Mouse (Mus musculus) kidney, adult 9 months (tissue): Measurements from ENCODE around the gene Fuca1.
"Not testable (repeated sequence)": the region's sequence is repeated elsewhere in the genome, so short reads cannot be mapped to it uniquely, and the experiment has no call there.

Source experiments
- DNase-seq: peaks from one replicate; pipeline ENCODE4 v3.0.0; 2022

Fuca1 gene

DNA sequence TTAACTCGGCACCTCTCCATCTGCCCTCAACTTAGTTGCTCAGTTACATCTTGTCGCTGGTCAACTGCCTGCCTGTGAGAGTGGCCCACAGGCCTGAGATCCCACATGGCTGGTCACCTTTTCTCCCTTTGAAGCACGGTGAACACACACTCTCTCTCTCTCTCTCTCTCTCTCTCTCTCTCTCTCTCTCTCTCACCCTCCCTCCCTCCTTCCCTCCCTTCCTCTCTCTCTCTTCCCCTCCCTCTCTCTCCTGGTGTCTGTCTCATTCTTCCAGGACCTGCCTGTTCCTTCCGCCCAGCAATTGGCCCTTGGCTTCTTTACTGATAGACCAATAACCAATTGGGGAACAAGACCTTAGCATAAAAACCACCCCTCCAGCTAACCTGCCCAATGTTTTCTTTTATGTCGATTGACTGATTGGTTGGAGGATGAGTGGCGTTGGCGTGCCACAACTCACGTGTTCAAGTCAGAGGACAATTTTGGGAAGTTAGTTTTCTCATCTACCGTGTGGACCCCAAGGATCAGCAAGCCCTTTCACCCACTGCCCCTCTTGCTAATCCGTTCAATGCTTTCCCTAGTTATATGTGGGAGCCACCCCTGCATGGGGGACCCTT is 5.8 kb downstream of the Fuca1 start:
- DNase-seq: no peak

DNA sequence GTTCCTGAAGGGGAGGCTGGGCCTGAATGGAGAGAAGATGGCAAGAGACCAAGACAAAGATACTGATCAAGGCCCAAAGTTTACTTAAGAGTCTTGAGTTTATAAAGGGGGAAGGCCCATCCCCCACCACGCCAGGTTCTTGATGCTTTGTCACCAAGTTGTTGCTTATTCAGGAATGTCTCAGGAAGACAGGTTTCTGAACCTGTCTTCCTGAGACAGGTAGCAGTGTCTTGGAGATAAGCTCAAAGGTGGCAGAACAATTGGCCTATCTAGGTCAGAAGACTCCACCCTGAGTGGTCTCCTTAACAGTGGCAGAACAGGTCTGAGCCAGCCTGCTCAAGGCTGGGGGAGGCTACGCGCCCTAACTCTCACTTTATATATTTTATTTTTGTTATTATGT is 6.3 kb downstream of the Fuca1 start:
- no peak for DNase-seq

DNA sequence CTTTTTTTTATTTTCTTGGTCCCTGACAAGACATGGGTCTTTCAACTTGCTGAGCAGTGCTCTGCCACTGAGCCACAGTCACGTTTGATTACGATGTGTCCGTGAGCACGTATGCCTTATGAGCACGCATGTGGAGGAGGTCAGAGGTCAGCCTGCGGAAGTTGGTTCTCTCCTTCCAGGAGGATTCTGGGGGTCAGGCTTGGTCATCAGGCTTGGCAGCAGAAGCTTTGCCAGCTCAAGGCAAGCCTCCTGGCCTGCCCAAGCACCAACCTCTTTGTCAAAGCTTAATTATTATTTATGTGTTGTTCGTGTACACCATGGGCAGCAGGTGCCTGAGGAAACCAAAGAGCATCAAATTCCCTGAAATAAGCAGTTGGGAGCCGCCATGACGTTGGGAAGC is 7.8 kb downstream of the Fuca1 start:
- peak; percentile 59 for DNase-seq

DNA sequence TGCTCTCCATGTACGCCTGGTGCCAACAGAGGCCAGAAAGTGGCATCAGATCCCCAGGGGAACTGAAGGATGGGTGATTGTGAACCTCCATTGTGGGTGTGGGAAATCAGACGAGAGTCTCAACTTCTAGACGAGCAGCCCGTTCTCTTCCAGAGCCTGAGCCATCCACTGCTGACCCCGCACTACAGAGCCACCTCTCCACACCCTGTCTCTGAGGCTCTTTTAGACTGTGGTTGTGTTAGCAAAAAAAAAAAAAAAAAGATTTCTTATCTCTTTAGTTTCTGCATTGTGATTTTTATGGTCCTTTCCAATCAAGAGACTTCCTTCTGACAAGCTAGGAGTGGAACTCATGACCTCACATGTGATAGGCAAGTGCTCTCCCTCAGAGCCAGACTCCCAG is 8.9 kb downstream of the Fuca1 start:
- DNase-seq: no peak

DNA sequence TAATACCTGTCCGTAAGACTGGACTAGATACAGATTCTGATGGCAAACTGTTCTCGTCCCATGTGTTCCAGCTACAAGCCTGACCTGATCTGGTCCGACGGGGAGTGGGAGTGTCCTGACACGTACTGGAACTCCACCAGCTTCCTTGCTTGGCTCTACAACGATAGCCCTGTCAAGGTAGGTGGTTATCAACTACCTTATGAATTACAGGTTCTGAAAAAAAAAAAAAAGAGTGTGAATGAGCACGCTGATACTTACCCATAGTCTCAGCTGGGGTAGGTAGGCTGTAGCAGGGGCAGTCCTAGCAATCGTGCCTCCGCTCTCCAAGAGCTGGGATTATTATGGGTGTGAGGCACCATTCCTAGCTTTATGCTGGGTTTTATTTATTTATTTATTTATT is 9.3 kb downstream of the Fuca1 start:
- DNase-seq: no peak

DNA sequence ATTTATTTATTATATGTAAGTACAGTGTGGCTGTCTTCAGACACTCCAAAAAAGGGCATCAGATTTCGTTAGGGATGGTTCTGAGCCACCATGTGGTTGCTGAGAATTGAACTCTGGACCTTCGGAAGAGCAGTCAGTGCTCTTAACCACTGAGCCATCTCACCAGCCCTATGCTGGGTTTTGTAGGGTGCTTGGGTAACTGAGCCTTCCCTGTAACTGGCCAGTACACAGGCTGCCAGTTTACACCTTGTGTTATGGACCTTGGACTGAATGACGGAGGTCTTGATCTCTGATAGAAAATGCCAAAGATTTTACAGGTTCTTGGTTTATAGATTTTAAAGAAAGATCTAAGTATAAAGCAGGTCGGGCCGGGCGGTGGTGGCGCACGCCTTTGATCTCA is 9.7 kb downstream of the Fuca1 start:
- peak; percentile 63 for DNase-seq

DNA sequence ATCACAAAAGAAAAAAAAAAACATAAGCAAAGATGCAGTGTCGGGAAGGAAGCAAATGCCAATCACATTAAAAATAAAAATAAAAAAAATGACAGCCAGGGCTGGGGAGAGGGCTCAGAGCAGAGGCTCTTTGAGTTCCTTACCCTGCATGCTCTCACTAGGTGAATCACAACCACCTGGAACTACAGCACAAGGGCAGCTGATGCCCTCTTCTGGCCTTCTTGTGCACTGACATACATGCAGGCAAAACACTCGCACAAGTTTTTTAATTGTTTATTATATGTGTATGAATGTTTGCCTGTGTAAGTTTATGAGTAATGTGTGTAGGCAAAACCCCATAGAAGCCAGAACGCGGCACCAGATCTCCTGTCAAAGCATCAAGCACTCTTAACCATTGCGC is 11.3 kb downstream of the Fuca1 start:
- peak; percentile 54 for DNase-seq

DNA sequence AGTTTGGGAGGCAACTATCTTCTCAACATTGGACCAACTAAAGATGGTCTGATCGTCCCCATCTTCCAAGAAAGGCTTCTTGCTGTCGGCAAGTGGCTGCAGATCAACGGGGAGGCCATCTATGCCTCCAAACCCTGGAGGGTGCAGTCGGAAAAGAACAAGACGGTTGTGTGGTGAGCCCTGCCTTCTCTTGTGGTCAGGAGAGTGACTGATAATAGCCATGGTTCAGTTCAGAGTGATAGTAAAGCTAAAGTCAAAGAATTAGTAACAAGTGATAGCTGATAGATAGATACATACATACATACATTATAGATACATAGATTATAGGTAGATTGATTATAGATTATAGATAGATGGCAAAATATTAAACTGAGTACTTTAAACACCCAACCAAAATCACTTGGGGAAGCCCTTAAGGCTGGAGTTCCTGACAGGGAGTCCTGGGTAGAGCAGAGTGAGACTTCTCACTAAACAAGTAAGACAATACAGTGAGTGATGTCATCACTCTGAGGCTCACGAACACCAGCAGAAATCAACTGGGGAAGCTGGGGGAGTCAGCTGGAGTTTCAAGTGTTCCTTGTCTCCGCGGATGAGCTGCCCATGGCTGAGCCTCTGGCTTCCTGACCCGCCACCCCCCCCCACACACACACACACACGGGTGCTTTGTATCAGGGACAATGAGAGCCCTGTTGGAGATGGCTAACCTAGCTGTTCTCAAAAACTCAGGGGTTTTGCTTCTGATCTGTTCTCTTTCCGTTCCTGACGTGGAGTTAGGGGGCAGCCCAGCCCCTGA is 14.4 kb downstream of the Fuca1 start:
- DNase-seq: no peak

DNA sequence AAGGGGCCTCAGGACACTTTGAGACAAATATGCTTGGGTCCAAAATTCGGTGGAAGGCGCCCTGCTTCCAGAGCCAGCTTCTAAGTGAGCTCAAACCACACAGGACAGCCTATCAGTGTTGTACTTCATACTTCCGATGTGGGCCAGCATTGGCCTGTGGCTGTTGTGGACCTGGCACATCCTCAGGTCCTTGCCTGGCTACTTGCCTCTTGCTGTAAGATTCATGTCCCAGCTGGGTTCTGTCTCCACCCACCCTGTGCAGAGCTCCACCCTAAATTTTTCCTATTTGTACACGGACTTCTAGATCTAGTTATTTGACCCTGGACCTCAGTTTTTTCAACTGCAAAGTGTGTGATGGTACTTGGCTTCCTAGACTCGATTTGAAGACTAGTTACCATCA is 15.0 kb downstream of the Fuca1 start:
- no peak for DNase-seq

DNA sequence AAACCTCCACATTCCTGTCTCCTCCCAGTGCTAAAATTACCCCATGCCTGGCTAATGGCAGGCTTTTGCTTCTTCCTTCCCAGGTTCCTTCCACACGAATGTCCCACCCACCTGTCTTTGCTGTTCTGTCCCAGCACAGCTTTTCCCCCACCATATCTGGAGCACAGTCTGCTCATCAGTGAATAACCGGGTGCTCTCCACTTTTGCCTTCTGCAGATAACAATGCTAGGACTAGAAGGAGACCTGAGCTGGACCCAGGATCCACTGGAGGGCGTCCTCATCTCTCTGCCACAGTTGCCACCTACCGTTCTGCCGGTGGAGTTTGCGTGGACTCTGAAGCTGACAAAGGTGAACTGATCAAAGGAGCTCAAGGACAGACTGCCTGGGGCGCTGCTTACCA is 18.3 kb downstream of the Fuca1 start:
- DNase-seq: no peak

DNA sequence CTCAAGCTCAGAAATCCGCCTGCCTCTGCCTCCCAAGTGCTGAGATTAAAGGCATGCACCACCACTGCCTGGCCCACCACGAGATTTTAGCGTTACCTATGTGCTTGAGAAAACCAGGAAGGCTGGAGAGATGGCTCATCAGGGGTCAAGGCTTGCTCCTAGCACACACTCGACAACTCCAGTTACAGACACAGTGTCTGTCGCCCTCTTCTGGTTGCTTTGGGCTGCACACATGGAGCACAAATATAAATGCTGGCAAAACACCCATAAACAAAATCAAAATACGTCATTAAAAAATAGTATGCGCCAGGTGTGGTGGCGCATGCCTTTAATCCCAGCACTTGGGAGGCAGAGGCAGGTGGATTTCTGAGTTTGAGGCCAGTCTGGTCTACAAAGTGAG is 20.5 kb downstream of the Fuca1 start:
- not testable (repeated sequence) for DNase-seq

DNA sequence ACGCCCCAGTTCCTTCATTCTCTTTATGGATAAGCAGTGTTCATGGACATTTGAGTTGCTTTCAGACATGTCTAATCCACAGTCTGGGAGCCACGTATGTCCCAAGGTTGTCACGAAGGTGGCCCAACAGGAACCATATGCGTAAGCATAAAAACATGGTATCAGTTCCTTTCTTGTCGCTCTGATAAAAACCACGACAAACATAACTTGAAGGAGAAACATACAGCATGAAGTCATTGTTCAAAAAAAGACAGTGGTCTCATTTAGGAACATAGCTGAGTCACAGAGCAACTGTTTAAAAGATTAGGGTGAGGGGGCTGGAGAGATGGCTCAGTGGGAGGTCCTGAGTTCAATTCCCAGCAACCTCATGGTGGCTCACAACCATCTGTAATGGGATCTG is 21.7 kb downstream of the Fuca1 start:
- no peak for DNase-seq

DNA sequence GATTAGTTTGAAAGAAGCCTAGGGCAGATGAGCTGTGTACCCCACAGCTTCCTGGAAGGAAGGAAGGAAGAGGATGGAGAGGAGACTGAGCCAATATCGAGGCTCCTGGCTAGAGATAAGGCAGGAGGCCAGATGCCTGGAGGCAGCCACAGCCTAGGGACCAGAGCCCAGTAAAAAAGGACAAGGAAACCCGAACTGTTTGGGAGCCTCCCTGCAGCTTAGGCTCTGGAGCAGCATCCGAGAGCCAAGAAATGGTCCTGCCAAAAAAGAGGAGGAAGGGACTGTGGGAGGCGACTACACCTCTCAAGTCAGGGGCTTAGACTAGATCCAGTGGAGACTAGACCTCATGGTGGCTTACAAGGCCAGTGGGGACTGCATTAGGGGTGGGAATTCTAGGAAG is 22.9 kb downstream of the Fuca1 start:
- no peak for DNase-seq

DNA sequence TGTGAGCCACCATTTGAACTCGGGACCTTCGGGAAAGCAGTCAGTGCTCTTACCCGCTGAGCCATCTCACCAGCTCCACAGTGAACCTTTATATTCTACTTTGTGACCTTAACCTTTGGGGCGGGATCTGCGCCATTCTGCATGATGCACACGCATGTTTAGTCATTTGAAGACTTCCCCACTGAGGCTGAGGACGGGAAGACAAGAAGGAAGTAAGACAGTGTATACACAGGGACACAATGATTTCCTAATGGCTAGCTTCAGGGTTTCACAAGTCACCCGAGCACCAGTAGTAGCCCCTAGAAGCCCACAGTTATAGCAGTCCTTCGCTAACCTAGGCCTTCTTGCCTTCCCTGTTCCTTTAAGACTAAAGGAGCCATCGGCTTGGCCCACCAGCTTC is 25.2 kb downstream of the Fuca1 start:
- no peak for DNase-seq

DNA sequence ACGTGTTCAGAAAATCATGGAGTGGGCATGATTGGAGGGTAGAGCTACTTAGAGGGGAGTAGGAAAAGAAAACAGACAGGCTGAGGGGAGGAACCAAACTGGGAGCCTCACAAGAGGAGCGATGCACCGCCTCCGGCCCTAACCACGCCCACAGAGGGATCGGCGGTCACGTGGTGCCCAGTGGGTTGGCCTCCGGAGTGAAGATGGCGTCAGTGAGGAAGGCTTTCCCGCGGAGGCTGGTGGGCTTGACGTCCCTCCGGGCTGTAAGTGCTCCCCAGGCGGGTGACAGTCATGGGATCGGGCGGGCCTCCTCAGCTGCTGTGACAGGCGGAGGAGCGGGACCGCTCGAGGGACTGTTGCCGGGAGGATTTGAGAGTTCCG is 25.7 kb downstream of the Fuca1 start, which contains the start of gene Hmgcl:
Gene Hmgcl, plus strand, starts transcription at position 171 of the 381 bp plus-strand sequence.
- DNase-seq: peak; percentile 97

DNA sequence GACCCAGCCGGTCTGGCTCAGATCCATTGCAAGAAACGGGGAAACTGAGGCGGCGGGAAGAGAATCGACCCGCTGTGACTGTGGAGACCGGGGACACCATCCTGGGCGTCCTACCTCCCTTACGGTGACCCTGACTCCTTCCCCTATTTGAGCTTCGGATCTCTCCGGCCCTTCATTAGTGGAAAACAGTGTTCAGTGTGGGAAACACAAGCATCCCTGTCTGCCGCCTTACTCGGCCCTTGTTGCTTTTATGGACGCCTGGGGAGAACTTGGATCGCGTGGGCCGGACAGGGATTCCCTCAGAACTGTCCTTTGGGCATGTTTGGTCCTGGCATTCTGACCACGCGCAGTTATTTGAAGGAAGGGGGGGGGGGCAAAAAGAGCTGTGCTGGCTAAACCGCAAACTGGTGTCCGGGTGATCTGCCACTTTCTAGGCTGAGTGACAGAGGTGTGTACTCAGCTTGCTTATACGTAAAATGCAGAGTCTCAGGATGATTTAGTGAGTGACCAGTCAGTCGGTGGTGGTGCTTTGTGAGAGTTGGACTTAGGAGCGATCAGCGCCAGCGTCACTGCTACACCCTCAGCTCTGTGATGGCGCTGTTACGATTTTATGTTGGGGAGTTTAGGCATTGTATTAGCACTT is 26.2 kb downstream of the Fuca1 start:
- DNase-seq: no peak

DNA sequence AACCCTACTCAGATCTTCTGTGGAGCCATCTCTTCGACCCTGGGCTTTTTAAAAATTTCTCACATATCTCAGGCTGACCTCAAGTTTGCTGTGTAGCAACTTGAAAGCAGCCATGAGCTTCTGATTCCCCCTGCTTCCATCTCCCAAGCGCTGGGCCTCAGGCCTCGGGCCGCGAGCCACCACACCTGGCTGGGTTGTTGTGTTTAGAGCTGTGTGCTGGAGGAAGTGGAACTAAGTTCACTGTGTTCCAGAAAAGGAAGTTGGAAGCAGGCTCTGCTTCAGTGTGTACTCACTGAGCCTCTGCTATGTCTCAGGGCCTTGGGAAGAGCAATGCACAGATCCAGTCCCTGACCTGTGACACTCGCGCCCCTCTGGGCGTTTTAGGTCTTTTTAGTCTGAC is 27.6 kb downstream of the Fuca1 start:
- no peak for DNase-seq

DNA sequence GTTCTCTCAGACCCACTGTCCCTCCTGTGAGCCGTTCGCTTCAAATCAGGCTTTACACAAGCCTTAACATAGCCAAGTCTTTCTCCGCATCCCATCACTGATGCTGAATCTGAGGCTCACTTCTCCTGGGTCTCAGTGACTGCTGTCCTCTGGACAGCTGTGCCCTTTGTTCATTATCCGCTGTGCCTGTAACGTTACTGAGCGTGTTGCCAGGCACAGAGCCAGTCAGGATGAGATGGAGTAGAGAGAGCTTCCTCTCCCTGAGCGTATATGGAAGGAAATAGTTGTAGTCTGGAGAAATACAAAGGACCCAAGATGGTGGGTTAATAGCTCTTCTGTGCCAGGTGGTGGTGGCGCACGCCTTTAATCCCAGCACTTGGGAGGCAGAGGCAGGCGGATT is 28.9 kb downstream of the Fuca1 start:
- DNase-seq: no peak

DNA sequence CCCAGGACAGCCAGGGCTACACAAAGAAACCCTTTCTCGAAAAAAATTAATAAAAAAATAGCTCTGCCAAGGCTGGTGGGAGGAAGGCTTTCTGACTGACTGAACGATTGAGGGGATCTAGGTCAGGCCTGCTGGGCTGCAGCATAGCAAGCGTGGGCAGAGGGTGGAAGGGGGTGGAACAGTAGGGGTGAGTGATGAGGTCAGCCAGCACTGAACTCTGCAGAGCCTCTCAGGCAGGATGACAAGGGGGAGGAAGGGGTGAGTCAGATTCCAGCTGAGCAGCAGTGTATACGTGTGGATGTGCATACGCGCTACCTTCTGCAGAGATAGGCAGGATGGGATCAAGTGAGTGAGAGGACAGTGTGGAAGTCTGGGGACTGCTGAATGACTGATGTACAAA is 29.4 kb downstream of the Fuca1 start:
- no peak for DNase-seq

DNA sequence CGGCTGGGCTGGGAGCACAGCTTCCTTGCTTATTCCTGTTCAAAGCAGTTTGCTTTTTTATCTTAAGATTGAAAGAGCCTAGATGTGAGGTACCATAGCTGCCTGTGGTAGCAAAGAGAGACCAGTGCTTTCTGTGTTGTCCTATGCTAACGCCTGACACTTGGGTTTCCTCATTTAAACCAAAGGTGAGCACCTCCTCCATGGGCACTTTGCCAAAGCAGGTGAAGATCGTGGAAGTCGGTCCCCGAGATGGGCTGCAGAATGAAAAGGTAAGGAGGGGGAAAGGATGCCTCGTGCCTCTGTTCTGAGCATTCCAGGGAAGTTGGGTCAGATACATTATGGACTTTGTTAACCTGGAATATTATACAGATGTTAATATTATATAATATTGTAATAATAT is 29.8 kb downstream of the Fuca1 start:
- DNase-seq: no peak

DNA sequence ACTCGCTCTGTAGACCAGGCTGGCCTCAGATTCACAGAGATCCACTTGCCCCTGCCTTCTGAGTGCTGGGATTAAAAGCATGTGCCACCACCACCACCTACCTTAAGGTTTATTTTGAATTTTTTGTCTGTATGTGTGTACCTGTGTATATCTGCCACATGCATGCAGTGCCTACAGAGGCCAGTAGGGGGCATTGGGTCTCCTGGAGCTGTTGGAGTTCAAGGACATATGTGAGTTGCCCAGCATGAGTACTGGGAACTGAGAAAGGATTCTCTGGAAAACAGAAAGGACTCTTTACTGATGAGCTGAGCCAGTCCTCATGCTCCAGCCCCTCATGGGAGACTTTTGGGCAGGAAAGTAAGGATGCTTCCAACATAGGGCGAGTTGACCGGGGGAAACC is 31.0 kb downstream of the Fuca1 start:
- no peak for DNase-seq

DNA sequence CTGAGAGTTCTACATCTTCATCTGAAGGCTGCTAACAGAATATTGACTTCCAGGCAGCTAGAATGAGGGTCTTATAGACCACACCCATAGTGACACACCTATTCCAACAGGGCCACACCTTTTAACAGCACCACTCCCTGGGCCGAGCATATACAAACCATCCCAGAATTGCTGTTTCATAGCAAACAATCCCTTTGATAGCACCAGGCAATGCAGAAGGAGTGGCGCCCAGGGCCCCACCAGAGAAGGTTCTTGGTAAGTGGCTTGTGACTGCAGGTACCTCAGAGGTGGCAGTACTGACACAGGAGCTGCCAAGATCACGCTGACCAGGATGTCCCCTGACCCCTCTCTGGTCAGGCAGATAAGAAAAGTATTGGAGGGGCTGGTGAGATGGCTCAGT is 32.6 kb downstream of the Fuca1 start:
- DNase-seq: no peak

DNA sequence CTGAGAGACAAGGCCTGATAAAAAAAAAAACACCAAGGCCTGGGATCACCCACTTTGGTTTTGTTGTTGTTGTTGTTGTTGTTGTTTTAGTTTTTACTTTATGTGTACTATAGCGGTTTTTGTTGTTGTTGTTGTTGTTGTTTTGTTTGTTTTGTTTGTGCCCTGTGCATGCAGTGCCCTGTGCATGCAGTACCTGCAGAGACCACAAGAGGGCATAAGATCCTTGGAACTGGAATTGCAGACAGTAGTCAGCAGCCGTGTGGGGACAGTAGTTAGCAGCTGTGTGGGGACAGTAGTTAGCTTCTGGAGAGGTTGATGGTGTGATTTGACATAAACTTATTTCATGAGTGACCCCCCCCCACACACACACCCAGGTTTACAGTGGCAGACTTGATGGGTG is 33.7 kb downstream of the Fuca1 start:
- peak; percentile 82 for DNase-seq

DNA sequence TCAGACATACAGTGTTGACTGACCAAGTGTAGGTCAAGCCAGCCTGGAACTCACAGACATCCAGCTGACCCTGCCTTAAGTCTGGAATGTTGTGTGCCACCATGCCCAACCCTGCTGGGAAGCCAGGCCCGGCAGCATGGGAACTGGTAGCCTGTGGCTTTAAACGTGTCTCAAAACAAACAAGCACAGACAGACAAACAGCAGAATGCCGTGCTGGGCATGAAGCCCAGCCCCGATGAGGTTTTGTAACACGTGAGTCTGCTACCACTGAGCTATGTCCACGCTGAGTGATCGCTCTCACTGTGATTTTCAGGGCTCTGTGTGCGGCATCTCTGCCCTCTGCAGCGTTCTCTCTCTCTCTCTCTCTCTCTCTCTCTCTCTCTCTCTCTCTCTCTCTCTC is 35.4 kb downstream of the Fuca1 start:
- DNase-seq: no peak
